Mouse (Mus musculus) olfactory bulb, adult 2 months (tissue): Measurements from ENCODE around the gene Gab3.

Source experiments
- CTCF ChIP-seq: fragments of 200-500 bp; IDR thresholded peaks from 2 replicates; pipeline ENCODE4 v1.5.1; 2012; ENCODE audit warnings: low read depth, mild to moderate bottlenecking, low read length, moderate library complexity; ENCODE audit not compliant: insufficient read depth
- POLR2A ChIP-seq: fragments of 200-500 bp; IDR thresholded peaks from 2 replicates; pipeline ENCODE4 v1.6.1; 2012; ENCODE audit warnings: mild to moderate bottlenecking, low read depth, low read length, moderate library complexity; ENCODE audit not compliant: insufficient read depth

- TF ChIP-seq CTCF (no peak), POLR2A (no peak)
These were observed 30.3 kb upstream of the Gab3 start for GRCm38 (mm10) chrX:75115550-75115949.
